Mouse (Mus musculus) adrenal gland, postnatal 4 days (tissue): Measurements from ENCODE around the gene Fam120a. TPM values are rescaled to one million over a fixed set of nuclear protein-coding genes. Genes with fewer than 3 reads are reported as not detected.

ENCODE experiments used
- DNase-seq, 2 experiments: peaks; one replicate each; pipeline ENCODE4 v3.0.0; 2021 to 2022; ENCODE audit warnings: low spot score in 2 of 2, mixed read lengths in 2 of 2
- long read RNA-seq, 2 experiments: library from polyadenylated mRNA; stranded (forward); transcript quantifications; one replicate each; pipeline ENCODE4 v2.0.0; 2021
- total RNA-seq, 2 experiments: library from RNA; stranded (reverse); gene quantifications; 2 replicates each; pipeline ENCODE4 v1.2.3; 2021

Fam120a gene
- 100 to 1,000 TPM; 171 to 179 TPM for total RNA-seq
- long read RNA-seq, experiment 1, full-length matches to known transcripts = 11 of 23 reads
- long read RNA-seq, experiment 1, partial matches to known transcripts = 11 of 23 reads
- long read RNA-seq, experiment 1, other reads (novel, unspliced or antisense) = 1 of 23 reads
- long read RNA-seq, experiment 2, full-length matches to known transcripts = 10 of 93 reads
- long read RNA-seq, experiment 2, partial matches to known transcripts = 77 of 93 reads
- long read RNA-seq, experiment 2, other reads (novel, unspliced or antisense) = 6 of 93 reads

GRCm38 (mm10) chr13:48967956-48968749, at the start of gene Fam120a:
Gene Fam120a, minus strand, starts transcription at chr13:48968017.
- peak; percentile 69 to 73 for DNase-seq

DNA sequence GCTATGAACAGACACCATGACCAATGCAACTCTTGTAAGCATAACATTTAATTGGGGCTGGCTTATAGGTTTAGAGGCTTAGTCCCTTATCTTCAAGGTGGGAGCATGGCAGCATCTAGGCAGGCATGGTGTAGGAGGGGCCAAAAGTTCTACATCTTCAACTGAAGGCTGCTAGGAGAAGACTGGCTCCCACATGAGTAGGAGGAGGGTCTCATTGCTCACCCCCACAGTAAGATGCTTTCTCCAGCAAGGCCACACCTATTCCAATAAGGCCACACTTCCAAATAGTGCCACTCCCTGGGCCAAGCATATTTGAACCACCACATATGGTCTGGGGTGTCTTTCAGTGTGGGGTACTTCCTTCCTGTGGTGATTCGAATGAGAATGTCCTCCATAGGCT, 49.6 kb upstream of the Fam120a start:
- no peak for DNase-seq

DNA sequence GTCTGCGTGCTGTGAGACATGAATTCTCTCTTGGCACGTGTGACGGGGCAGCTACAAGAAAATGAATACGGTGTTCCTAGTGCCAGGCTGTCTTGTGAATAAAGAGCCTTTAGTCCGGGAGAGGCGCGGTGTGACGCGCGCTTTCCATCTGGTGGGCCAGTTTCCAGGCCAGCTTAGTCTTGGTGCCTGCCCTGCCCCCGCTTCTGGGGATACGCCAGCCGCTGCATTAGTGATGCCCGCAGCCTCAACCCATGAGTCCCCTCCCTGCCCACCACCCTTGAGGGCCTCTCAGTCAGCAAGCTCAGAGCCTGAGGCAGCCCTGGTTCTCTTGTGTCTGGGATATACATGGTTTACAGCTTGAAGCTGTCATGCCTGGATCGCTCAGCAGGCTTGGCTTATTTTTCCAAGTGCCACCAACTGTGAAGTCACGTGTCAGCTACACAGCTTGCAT, 48.5 kb upstream of the Fam120a start:
- DNase-seq = no peak

DNA sequence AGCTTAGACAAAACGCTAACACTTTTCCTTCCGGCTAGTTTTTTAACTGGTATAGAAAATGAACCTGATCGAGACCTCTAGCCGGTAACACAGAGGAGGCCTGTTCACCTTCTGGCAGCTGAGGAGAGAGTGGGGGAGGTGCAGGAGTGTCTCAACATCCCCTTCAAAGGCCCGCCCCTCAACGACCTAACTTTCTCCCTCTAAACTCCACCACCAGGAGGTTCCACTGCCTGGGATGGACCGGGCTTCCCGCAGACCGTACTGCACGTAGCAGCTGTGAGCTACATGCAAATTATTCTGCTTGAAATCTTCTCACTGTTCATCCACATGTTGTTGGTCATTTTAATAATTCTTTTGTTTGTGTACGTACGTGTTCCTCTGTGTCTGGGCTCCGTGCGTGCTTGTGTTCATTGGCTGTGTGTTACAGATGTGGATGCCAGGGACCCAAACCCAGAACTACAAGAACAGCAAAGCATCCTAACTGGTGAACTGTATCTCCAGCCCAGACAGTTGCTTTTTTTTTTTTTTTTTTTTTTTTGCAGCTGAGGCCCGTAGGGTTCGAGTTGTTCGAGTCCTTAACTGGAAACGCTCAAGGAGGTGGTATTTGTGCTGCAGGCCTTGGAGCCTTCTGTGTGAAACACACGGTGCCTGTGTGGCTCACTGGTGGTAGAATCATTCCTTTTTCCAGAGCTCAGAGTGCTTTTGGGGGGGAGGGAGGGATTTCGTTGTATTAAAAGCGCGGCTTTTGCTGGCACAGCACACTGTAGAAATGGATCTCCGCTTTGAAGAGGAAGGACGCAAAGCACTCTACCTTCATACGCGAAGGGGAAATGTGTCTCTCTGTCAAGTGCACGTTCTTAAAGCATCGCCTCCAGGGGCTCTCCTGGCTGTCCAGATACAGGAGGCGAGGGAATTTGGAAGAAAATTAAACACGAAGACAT, 47.8 kb upstream of the Fam120a start:
- DNase-seq = no peak

GRCm38 (mm10) chr13:49013206-49013794, 45.5 kb upstream of the Fam120a start:
- no peak for DNase-seq

- DNase-seq = peak in 1 of 2 experiments; percentile 36
Measured at GRCm38 (mm10) chr13:49001691-49002090, 33.9 kb upstream of the Fam120a start.

DNA sequence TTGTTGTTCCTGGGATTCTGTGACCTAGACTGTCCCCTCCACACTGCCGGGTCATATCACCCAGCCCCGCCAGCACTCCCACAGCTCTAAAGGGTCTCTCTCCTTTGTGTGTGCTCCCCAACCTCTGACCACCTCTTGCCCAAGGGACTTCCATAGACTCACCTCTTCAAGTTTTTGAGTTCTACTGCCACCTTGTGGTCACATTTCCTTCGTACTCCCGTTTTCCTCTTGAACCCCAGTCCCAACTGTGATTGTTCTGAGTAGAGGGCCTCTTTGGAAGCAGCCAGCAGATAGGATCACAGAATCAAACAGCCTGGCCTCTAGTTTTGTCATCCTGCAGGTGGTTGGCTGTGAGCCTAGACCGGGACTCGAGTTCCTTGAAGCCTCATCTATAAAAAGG, 30.8 kb upstream of the Fam120a start:
- DNase-seq = peak in 1 of 2 experiments; percentile 29

DNA sequence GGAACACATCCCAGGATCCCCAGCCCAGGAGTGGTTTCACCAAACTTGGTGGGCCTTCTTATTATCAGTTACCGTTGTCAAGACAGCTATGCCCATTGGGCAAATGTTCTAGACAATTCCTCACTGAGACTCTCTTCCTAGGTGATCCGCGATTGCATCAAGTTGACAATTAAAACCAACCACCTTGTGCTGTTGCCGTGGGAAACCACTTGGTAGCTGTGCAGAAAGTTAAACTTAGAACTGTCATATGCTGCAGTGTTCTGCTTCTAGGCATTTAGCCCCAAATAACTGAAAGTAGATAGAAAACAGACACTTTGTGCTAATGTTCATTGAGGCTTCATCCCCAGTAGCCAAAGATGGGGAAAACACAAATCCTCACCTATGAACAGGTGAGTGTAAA, 28.9 kb upstream of the Fam120a start:
- no peak for DNase-seq

GRCm38 (mm10) chr13:48994903-48995302, 27.1 kb upstream of the Fam120a start:
- DNase-seq = no peak

DNA sequence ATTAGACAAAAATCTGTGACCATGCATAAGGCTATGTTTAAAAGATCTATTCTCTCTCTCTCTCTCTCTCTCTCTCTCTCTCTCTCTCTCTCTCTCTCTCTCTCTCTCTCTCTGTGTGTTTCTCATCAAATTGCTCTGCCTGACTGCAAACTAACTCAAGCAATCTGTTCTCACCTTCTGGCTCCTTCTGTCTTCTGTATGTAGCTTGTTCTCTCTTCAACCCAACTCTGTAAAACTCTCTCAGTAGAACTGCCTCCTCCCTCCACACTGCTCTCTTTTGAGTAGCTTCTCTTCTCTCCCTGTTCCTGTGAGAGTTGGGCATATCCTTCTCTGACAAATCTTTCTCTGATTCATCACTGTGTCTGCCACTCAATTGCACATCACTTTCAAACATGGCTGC, 25.1 kb upstream of the Fam120a start:
- no peak for DNase-seq

- DNase-seq = no peak
Measured at GRCm38 (mm10) chr13:48990138-48990537, 22.3 kb upstream of the Fam120a start.

GRCm38 (mm10) chr13:48982482-48983098, 14.8 kb upstream of the Fam120a start:
- DNase-seq = no peak

GRCm38 (mm10) chr13:48979069-48979468, 11.3 kb upstream of the Fam120a start:
- DNase-seq = no peak

- no peak for DNase-seq
Measured at GRCm38 (mm10) chr13:48977858-48978257, 10.0 kb upstream of the Fam120a start.

GRCm38 (mm10) chr13:48974699-48975098, 6.9 kb upstream of the Fam120a start:
- no peak for DNase-seq

- no peak for DNase-seq
Measured at GRCm38 (mm10) chr13:48974266-48974665, 6.4 kb upstream of the Fam120a start.

DNA sequence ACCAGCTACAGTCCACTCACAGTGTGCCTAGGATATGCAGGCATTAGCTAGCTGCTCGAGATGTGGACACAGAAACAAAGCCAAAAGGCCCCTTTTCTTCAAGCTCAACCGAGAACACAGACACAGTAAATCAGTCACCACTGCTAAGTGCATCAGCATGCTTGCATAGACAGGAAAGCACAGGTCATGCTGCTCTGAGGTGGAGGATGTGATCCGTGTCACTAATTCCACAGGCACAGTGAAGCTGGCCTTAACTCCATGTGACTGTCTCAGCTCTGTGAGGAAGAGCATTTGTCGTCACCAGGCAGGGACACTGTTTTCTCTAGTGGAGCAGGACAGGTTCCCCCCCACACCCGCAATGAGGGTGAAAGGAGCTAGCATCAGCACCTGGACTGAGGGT, 5.4 kb upstream of the Fam120a start:
- DNase-seq = no peak

DNA sequence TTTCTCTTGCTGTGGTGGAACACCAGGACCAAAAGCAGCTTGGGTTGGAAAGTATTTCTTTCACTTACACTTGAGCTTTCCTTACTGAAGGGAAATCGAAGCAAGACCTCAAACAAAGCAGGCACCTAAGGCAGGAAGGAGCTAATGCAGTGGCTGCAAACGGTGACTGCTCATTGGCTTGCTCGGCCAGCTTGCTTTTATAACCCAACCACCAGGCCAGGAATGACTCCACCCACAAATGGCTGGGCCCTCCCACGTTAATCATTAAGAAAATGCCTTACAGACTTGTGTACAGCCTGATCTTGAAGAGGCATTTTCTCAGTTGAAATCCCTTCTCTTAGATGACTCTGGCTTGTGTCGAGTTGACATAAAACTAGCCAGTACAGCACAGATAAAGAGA, 3.2 kb upstream of the Fam120a start:
- DNase-seq = no peak

- no peak for DNase-seq
Measured at GRCm38 (mm10) chr13:48970566-48970965, 2.7 kb upstream of the Fam120a start.

- no peak for DNase-seq
Measured at GRCm38 (mm10) chr13:48968750-48969088, 902 bp upstream of the Fam120a start.
